Mouse (Mus musculus) hindbrain, embryonic 12.5 days (tissue): ENCODE measurements around the gene Ulk4. TPM values are rescaled to one million over a fixed set of nuclear protein-coding genes. Genes with fewer than 3 reads are reported as not detected.

ENCODE experiments used
- ATAC-seq: fragments of 200-750 bp; cut with Nextera tagmentation; 2 replicates; pipeline ENCODE4 v1.8.0; 2017; ENCODE audit warnings: moderate TSS enrichment; ENCODE audit not compliant: low FRiP score
- H3K27ac ChIP-seq: fragments of 300-500 bp; sonication (generic); 2 replicates; pipeline ENCODE4 v1.5.1; 2016; ENCODE audit warnings: mild to moderate bottlenecking
- H3K27me3 ChIP-seq: fragments of 300-500 bp; sonication (generic); 2 replicates; pipeline ENCODE4 v1.6.1; 2016; ENCODE audit warnings: mild to moderate bottlenecking
- H3K36me3 ChIP-seq: fragments of 300-500 bp; sonication (generic); 2 replicates; pipeline ENCODE4 v1.6.1; 2016; ENCODE audit warnings: mild to moderate bottlenecking
- H3K4me1 ChIP-seq: fragments of 300-500 bp; sonication (generic); 2 replicates; pipeline ENCODE4 v1.6.1; 2016
- H3K4me2 ChIP-seq: fragments of 300-500 bp; sonication (generic); replicated peaks from 2 replicates; pipeline ENCODE4 v1.6.1; 2016; ENCODE audit warnings: mild to moderate bottlenecking
- H3K4me3 ChIP-seq: fragments of 300-500 bp; sonication (generic); 2 replicates; pipeline ENCODE4 v1.5.1; 2016; ENCODE audit warnings: mild to moderate bottlenecking
- H3K9ac ChIP-seq: fragments of 300-500 bp; sonication (generic); 2 replicates; pipeline ENCODE4 v1.6.1; 2016; ENCODE audit warnings: mild to moderate bottlenecking, moderate library complexity
- H3K9me3 ChIP-seq: fragments of 300-500 bp; sonication (generic); replicated peaks from 2 replicates; pipeline ENCODE4 v1.6.1; 2016; ENCODE audit warnings: mild to moderate bottlenecking
- WGBS: fragments of 180-500 bp; shearing (Covaris S2); methylation state at CpG from one replicate; pipeline ENCODE4 v1.1.7; 2016; 5-methylcytosine and 5-hydroxymethylcytosine counted together
- polyA plus RNA-seq: library from polyadenylated mRNA; unstranded; fragments of >200 nt; fragmentation: Nextera tagmentation; extraction: Ambion mirVana; gene quantifications from 2 replicates; pipeline ENCODE4 v1.2.1, GENCODE M21; 2016

The Ulk4 gene
- polyA plus RNA-seq, 1 experiment from 2014 or later: 164 TPM

DNA sequence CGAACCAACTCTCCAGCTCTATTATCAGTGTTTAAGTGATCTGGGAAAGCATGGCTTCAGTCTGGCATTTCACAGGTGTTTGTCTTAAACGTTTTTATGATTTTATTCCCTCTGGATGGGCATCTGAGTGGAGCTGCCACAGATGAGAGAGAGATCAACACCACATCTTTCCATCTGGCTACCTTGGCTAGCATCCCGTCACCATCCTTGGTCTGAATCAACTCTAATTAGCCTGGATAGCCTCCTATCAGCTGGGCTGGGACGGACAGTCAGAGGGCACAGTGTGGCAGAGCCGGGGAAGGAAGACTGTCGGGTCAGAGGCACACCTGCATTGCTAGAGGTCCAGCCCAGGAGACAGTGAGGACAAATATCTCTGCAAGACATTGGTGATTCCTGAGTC is 4.9 kb upstream of the Ulk4 start:
- H3K27ac ChIP-seq: no peak overlapping the region
- WGBS: 87% methylated on average over 6 of the region's 6 CpGs
- no peak overlapping the region for H3K9ac ChIP-seq
- peaks cover 16% of the 10 kb centered on the region for H3K4me1 ChIP-seq
- H3K36me3 ChIP-seq: 0 out of 2 replicates have a peak, but pooled peaks cover 4% of the 10 kb centered on the region
- H3K4me3 ChIP-seq: no peak overlapping the region
- no peak overlapping the region for H3K4me2 ChIP-seq
- no peaks in the 10 kb centered on the region for H3K27me3 ChIP-seq
- no peak for ATAC-seq
- H3K9me3 ChIP-seq: peaks cover 9% of the 10 kb centered on the region; the same call in 1 of the 2 replicates

DNA sequence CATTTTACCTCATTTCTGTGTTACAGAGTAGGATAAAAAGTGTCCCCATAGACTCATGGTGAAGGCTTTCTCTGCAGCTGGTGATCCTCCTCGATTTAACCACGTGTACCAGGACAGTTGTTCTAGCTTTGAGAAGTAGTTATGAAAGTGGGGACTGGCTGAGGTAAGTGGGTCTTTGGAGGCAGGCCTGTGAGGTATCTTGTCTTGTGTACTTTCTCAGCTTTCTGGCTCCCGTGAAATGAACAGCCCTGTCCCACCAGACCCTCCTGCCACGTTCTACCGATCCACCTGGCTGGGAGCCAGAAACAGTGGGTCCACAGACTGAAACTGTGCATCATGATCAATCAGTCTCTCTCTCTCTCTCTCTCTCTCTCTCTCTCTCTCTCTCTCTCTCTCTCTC is 2.2 kb upstream of the Ulk4 start:
- H3K4me3 ChIP-seq: no peak overlapping the region
- H3K4me2 ChIP-seq: no peak overlapping the region
- H3K27ac ChIP-seq: no peak overlapping the region
- 96% methylated on average over 5 of the region's 5 CpGs for WGBS
- H3K9me3 ChIP-seq: peaks cover 9% of the 10 kb centered on the region; the same call in 1 of the 2 replicates
- no peaks in the 10 kb centered on the region for H3K27me3 ChIP-seq
- H3K4me1 ChIP-seq: peaks cover 15% of the 10 kb centered on the region
- H3K36me3 ChIP-seq: 0 out of 2 replicates have a peak, but pooled peaks cover 4% of the 10 kb centered on the region
- ATAC-seq: no peak
- H3K9ac ChIP-seq: no peak overlapping the region

DNA sequence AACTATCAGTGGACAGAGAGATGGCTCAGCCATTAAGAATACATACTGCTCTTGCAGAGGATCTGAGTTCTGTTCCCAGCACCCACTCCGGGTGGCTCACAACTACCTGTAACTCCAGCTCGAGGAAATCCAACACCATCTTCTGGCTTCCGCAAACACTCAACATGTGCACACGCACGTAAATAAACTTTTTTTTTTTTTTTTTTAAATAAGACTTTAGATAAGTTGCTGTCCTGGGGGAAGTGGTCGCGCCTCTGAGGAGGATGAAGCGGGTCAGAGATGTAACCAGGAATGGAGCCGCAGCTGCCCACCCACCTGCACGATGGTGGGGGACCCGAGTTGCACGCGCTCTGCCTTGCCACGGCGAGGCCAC is 266 bp downstream of the Ulk4 start:
- no peaks in the 10 kb centered on the region for H3K27me3 ChIP-seq
- H3K4me1 ChIP-seq: peaks cover 15% of the 10 kb centered on the region
- peak overlapping the region; percentile 71 for H3K4me3 ChIP-seq
- H3K9me3 ChIP-seq: no peaks in the 10 kb centered on the region
- no peaks in the 10 kb centered on the region for H3K36me3 ChIP-seq
- no peak overlapping the region for H3K27ac ChIP-seq
- peak overlapping the region; percentile 83 for H3K4me2 ChIP-seq
- 18% methylated on average over 15 of the region's 15 CpGs for WGBS
- ATAC-seq: no peak
- H3K9ac ChIP-seq: peak overlapping the region; percentile 73

DNA sequence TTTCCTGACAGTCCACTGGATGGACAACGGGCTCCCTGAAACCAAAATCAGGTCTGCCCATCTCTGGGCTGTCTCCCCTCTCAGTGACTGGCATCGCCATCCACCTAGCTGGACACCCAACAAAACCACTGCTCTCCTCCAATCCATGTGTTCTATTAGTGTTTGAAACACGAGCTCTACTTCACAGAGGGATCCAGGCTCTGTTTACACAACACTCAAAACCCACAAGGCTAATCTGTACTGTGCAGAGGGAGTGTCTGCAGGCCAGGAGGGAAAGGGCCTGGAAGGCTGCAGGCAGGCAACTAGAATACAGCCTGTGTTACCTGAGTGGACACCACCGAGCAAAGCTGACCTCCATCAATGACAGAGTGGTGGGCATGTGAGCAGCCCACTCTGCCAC is 5.4 kb downstream of the Ulk4 start:
- H3K4me1 ChIP-seq: peaks cover 4% of the 10 kb centered on the region
- ATAC-seq: no peak
- WGBS: 79% methylated on average over 4 of the region's 4 CpGs
- no peaks in the 10 kb centered on the region for H3K9me3 ChIP-seq
- no peak overlapping the region for H3K27ac ChIP-seq
- H3K4me3 ChIP-seq: no peak overlapping the region
- no peaks in the 10 kb centered on the region for H3K36me3 ChIP-seq
- H3K9ac ChIP-seq: no peak overlapping the region
- H3K4me2 ChIP-seq: no peak overlapping the region
- no peaks in the 10 kb centered on the region for H3K27me3 ChIP-seq

DNA sequence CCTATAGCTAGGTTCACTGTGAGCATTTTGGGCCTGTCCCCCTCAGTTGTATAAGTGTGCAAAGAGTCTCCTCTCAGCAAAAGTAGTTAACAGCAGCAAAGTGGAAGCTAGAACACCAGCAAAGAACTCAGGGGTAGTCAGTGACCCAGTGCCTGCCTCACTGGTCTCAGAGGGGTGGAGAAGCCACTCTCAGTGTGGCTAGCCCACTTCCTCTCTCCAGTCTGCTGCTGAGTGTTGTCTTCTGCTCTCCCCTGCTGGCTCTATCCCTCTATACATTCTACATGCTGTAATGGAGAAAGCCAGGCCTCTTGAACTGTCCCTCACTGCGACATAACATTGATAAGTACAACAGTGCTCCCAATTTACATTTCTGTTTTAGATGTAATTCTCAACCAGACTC is 5.8 kb downstream of the Ulk4 start:
- H3K9ac ChIP-seq: peak overlapping the region; percentile 23; the same call in 1 of the 2 replicates
- 0 out of 2 replicates have a peak, but pooled peaks cover under 1% of the 10 kb centered on the region for H3K4me1 ChIP-seq
- no peak overlapping the region for H3K4me3 ChIP-seq
- no peaks in the 10 kb centered on the region for H3K9me3 ChIP-seq
- no peak for ATAC-seq
- 94% methylated on average over 1 of the region's 1 CpGs for WGBS
- H3K4me2 ChIP-seq: no peak overlapping the region
- H3K27ac ChIP-seq: no peak overlapping the region
- H3K36me3 ChIP-seq: no peaks in the 10 kb centered on the region
- no peaks in the 10 kb centered on the region for H3K27me3 ChIP-seq

DNA sequence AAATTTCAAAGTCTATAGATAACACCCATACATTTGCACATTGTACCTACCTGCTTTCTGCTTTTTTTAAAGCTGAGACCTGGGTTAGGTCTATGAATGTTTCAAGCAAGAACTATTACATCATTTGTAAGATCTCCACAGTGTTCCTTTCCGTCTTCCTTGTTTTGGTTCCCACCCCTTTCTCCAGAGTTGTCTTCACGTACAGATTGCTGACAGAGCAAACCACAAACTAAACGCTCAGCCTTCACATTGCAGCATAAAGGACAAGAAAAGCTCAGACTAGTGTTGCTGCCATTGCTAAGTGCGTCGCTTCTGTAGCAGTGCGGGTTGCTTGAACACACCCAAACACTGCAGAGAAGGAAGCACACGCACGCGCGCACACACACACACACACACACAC is 11.7 kb downstream of the Ulk4 start:
- 83% methylated on average over 10 of the region's 10 CpGs for WGBS

DNA sequence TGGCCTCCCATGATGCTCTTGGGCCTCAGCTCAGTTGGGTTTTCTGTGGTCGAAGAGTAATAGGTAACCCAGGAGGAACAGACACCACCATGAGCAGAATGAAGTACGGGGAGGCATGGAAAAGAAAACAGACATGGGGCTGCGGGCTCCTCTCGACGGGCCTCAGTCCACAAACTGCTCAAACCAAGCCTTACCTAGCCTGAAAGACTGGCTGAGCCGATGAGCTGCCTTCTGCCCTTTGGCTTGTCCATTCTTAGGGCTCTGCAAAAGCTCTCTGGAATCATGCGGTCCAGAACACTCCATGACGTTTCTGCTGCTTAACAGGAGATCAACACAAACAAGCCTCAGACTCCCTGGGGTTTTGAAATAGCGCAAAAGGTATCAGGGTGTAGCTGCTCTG is 19.9 kb downstream of the Ulk4 start:
- Histone ChIP-seq H3K4me3 (no peak overlapping the region), H3K27ac (no peak overlapping the region), H3K9ac (no peak overlapping the region), H3K27me3 (no peaks in the 10 kb centered on the region), H3K36me3 (peaks cover 4% of the 10 kb centered on the region; the same call in 1 of the 2 replicates), H3K9me3 (no peaks in the 10 kb centered on the region), H3K4me1 (no peaks in the 10 kb centered on the region), H3K4me2 (no peak overlapping the region)
- ATAC-seq: no peak
- WGBS: 81% methylated on average over 9 of the region's 9 CpGs

More for the DNA sequence above, 11.7 kb downstream of the Ulk4 start:
- H3K27ac ChIP-seq: no peak overlapping the region
- H3K4me3 ChIP-seq: no peak overlapping the region
- no peak overlapping the region for H3K9ac ChIP-seq
- no peak for ATAC-seq
- no peaks in the 10 kb centered on the region for H3K4me1 ChIP-seq
- no peaks in the 10 kb centered on the region for H3K9me3 ChIP-seq
- H3K4me2 ChIP-seq: no peak overlapping the region
- no peaks in the 10 kb centered on the region for H3K27me3 ChIP-seq
- H3K36me3 ChIP-seq: peaks cover 5% of the 10 kb centered on the region; the same call in 1 of the 2 replicates

DNA sequence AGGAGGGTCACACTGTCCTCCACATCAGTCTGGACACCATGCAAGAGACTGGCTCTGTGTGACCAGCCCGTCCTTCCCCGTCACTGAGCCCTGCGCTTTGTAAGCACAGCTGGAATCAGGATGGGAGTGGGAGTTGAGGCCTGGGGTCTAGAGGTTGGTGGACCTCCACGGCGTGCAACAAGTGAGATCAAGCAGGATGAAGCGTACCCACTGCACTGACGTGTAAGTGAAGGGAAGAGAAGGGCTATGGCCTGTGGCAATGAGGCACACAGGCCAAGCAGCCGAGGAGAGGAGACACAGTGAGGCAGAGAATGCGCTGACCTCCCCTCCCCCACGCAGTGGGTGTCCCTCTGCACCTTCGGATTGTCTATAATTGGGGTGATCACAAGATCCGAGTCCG is 22.2 kb downstream of the Ulk4 start:
- Histone ChIP-seq H3K27ac (no peak overlapping the region), H3K27me3 (no peaks in the 10 kb centered on the region), H3K36me3 (peaks cover 4% of the 10 kb centered on the region; the same call in 1 of the 2 replicates), H3K9me3 (no peaks in the 10 kb centered on the region), H3K4me3 (no peak overlapping the region), H3K4me2 (no peak overlapping the region), H3K4me1 (no peaks in the 10 kb centered on the region), H3K9ac (no peak overlapping the region)
- ATAC-seq: no peak
- 92% methylated on average over 13 of the region's 13 CpGs for whole genome bisulfite sequencing

DNA sequence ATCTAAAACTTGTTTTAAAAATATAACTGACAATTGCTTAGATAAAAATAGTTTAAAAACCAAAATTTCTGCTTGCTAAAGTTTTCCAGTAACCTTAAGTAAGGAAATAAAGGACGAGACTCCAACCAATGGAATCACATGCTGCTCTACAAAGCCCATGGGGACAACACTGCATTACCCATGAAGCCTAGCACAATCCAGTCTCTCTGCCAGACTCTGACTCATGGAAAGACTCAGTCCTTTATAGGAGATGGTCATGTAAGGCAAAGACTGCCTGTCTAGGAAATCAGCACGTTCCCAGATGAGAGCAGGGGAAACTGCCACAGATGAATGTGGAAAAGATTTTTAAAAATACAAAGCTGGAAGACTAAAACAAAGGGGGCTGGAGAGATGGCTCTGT is 23.0 kb downstream of the Ulk4 start:
- no peak overlapping the region for H3K4me2 ChIP-seq
- ATAC-seq: no peak
- no peaks in the 10 kb centered on the region for H3K27me3 ChIP-seq
- no peaks in the 10 kb centered on the region for H3K4me1 ChIP-seq
- 82% methylated on average over 2 of the region's 2 CpGs for WGBS
- H3K9ac ChIP-seq: no peak overlapping the region
- H3K27ac ChIP-seq: no peak overlapping the region
- H3K4me3 ChIP-seq: no peak overlapping the region
- H3K36me3 ChIP-seq: peaks cover 4% of the 10 kb centered on the region; the same call in 1 of the 2 replicates
- no peaks in the 10 kb centered on the region for H3K9me3 ChIP-seq

DNA sequence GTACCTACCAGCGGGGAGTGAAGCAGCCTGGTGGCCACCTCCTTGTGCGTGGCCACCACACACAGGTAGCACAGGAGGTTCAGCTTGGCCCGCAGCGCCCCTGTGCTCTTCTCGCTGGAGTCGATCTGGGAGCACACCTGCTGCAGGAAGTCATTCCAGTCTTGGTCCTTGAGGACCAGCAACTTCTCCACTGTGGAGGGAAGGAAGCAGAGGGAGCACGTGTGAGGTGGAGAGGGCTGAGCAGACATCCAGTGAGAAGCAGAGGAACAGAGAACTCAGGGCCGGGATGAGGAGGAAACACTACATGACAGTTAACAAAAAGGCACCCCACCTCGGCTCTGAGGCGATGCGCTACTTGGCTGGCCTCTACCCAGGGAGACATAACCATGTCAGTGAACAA is 26.1 kb downstream of the Ulk4 start:
- Histone ChIP-seq H3K27me3 (no peaks in the 10 kb centered on the region), H3K9me3 (no peaks in the 10 kb centered on the region), H3K4me1 (no peaks in the 10 kb centered on the region), H3K9ac (no peak overlapping the region), H3K4me2 (no peak overlapping the region), H3K36me3 (peaks cover 4% of the 10 kb centered on the region; the same call in 1 of the 2 replicates), H3K4me3 (no peak overlapping the region), H3K27ac (no peak overlapping the region)
- 92% methylated on average over 11 of the region's 11 CpGs for WGBS
- ATAC-seq: no peak

DNA sequence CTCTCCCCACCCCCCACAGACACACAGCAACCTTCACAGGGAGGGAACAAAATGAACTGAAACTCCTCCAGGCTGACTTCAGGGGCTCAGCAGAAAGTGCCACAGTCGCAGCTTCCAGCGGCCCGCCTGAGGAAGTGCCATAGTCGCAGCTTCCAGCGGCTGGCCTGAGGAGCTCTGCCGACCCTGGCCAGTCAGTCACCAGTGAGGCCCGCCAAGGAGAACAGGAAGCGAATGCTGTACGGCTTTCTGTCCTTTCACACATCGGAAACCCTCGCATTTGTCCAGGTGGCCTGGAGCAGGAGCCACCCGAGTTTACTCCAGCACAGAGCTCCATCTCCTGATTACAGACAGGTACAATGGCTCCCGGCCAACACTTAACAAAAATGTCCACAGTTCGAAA is 27.2 kb downstream of the Ulk4 start:
- Histone ChIP-seq H3K4me2 (no peak overlapping the region), H3K27ac (no peak overlapping the region), H3K4me3 (no peak overlapping the region), H3K9me3 (no peaks in the 10 kb centered on the region), H3K36me3 (peaks cover 1% of the 10 kb centered on the region; the same call in 1 of the 2 replicates), H3K27me3 (no peaks in the 10 kb centered on the region), H3K4me1 (no peaks in the 10 kb centered on the region), H3K9ac (no peak overlapping the region)
- ATAC-seq: no peak
- 51% methylated on average over 14 of the region's 14 CpGs for WGBS

DNA sequence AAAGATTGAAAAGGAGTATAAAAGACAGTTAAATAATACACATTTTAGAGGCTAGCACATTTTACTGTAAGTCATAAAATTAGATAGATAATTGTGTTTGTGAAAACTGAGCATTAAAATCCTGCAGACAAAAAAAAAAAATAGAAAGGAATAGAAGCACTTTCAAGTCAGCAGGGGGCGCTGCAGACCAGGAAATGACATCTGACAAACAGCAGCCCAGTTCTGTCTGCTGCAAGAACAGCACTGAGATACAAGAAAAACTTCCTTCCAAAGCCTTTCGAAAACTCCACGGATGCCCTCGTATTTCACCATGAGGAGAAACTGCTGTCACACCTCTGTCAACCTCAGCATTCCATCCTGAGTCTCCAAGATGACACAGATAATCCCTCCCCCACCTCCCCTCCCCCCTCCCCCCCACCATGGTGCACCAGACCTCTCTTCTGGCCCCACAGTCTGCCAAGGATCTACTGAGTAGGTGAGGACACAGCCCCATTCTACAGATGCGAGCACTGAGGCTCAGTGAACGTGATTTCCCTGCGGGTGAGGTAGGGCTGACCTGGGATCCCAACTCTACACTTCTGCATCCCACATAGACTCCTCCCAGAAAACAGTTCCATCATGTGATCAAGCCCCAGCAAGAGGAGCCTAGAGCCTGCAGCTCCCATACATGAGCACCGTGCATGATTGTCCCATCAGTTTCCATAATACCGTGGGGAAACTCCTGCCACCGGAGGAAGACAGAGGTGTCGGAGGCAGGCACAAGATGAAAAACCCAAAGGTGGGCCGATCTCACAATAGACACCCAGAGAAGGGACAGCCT is 28.8 kb downstream of the Ulk4 start:
- 68% methylated on average over 12 of the region's 12 CpGs for WGBS
- no peaks in the 10 kb centered on the region for H3K36me3 ChIP-seq
- no peak overlapping the region for H3K4me2 ChIP-seq
- no peaks in the 10 kb centered on the region for H3K4me1 ChIP-seq
- no peaks in the 10 kb centered on the region for H3K27me3 ChIP-seq
- peak; percentile 56; the same call in 1 of the 2 replicates for ATAC-seq
- no peaks in the 10 kb centered on the region for H3K9me3 ChIP-seq
- no peak overlapping the region for H3K9ac ChIP-seq
- H3K27ac ChIP-seq: no peak overlapping the region
- no peak overlapping the region for H3K4me3 ChIP-seq

DNA sequence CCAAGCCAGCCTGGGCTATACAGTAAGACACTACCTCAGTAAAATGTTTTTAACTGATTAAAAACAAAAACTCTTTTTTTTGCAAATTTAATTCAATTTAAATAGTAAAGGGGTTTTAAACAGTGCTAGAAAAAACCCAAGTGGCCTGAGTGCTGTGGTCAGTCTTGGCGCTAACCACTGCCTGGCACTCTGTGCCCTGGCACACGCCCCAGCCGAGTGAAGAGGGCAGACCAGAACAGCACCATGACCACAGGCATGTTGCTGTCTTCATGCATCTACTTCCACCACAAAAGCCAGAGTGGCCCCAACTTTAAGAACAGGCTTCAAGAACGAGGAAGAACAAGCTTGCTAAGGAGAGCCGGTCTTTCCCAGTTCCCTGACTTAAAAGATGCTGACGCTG is 29.9 kb downstream of the Ulk4 start:
- 86% methylated on average over 6 of the region's 6 CpGs for WGBS
- no peaks in the 10 kb centered on the region for H3K9me3 ChIP-seq

More for the DNA sequence above, 29.9 kb downstream of the Ulk4 start:
- H3K4me3 ChIP-seq: no peak overlapping the region
- no peak overlapping the region for H3K9ac ChIP-seq
- H3K4me1 ChIP-seq: no peaks in the 10 kb centered on the region
- no peak overlapping the region for H3K4me2 ChIP-seq
- no peak for ATAC-seq
- no peaks in the 10 kb centered on the region for H3K36me3 ChIP-seq
- no peaks in the 10 kb centered on the region for H3K27me3 ChIP-seq
- no peak overlapping the region for H3K27ac ChIP-seq
